Mouse (Mus musculus) liver, embryonic 14.5 days (tissue): ENCODE data around the gene Snapc4.

Experiments
- CTCF ChIP-seq: IDR thresholded peaks from 2 replicates; pipeline ENCODE4 v1.5.1; 2016; ENCODE audit warnings: antibody characterized with exemption, low read depth, control low read depth
- EP300 ChIP-seq: IDR thresholded peaks from 2 replicates; pipeline ENCODE4 v1.6.1; 2016; ENCODE audit warnings: antibody characterized with exemption, low read depth

GRCm38 (mm10) chr2:26324917-26325316 is 55.5 kb downstream of the Snapc4 start:
- TF ChIP-seq CTCF (peak; percentile 63), EP300 (no peak)
